Mouse (Mus musculus) neural tube, embryonic 15.5 days (tissue): ENCODE measurements around the gene Sh3bgrl2. TPM values are rescaled to one million over a fixed set of nuclear protein-coding genes. Genes with fewer than 3 reads are reported as not detected.

ENCODE experiments used
- ATAC-seq: fragments of 200-750 bp; cut with Nextera tagmentation; 2 replicates; pipeline ENCODE4 v1.8.0; 2017; ENCODE audit warnings: mild to moderate bottlenecking, moderate TSS enrichment, moderate library complexity; ENCODE audit not compliant: low FRiP score
- H3K27ac ChIP-seq: fragments of 300-500 bp; sonication (generic); replicated peaks from 2 replicates; pipeline ENCODE4 v1.5.1; 2015; ENCODE audit warnings: mild to moderate bottlenecking, inconsistent platforms
- H3K27me3 ChIP-seq: fragments of 300-500 bp; sonication (generic); replicated peaks from 2 replicates; pipeline ENCODE4 v1.6.1; 2015; ENCODE audit warnings: inconsistent platforms
- H3K36me3 ChIP-seq: fragments of 300-500 bp; sonication (generic); 2 replicates; pipeline ENCODE4 v1.6.1; 2015; ENCODE audit warnings: inconsistent platforms
- H3K4me1 ChIP-seq: fragments of 300-500 bp; sonication (generic); 2 replicates; pipeline ENCODE4 v1.6.1; 2015; ENCODE audit warnings: inconsistent platforms
- H3K4me2 ChIP-seq: fragments of 300-500 bp; sonication (generic); 2 replicates; pipeline ENCODE4 v1.6.1; 2015; ENCODE audit warnings: inconsistent platforms, mild to moderate bottlenecking, moderate library complexity
- H3K4me3 ChIP-seq: fragments of 300-500 bp; sonication (generic); replicated peaks from 2 replicates; pipeline ENCODE4 v1.5.1; 2015; ENCODE audit warnings: mild to moderate bottlenecking, inconsistent platforms
- H3K9ac ChIP-seq: fragments of 300-500 bp; sonication (generic); replicated peaks from 2 replicates; pipeline ENCODE4 v1.6.1; 2015; ENCODE audit warnings: mild to moderate bottlenecking, inconsistent platforms
- H3K9me3 ChIP-seq: fragments of 300-500 bp; sonication (generic); replicated peaks from 2 replicates; pipeline ENCODE4 v1.6.1; 2016; ENCODE audit warnings: inconsistent platforms
- WGBS: fragments of 180-500 bp; shearing (Covaris S2); methylation state at CpG from one replicate; pipeline ENCODE4 v1.1.7; 2015; ENCODE audit warnings: mixed read lengths; 5-methylcytosine and 5-hydroxymethylcytosine counted together
- polyA plus RNA-seq: library from polyadenylated mRNA; unstranded; fragments of >200 nt; fragmentation: Nextera tagmentation; extraction: Ambion mirVana; gene quantifications from 2 replicates; pipeline ENCODE4 v1.2.1, GENCODE M21; 2015

Sh3bgrl2 gene
- polyA plus RNA-seq, 1 experiment from 2014 or later, result 8.3 TPM

DNA sequence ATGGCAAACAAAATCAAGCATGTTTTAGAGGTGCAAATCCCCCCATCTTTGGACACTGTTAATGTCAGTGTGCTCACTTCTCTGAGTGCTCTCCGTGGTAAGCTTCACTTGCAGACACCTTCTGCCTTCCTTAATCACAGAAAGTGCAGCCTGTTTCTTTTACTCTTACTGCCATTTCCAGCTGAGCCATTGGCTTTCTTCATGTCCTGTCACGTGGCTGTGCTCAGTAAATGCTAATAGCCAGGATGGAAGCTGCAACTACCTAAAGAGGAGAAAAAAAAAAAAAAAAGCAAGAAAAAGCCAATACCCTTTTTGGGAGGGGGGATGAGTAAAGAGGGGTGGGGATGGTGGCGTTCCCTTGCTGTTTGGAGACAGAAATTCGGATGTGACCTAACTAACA, 95.7 kb downstream of the Sh3bgrl2 start:
- H3K27me3 ChIP-seq, result no peaks in the 10 kb centered on the region
- H3K4me2 ChIP-seq, result peak overlapping the region; percentile 15; the same call in 1 of the 2 replicates
- no peaks in the 10 kb centered on the region for H3K9me3 ChIP-seq
- H3K27ac ChIP-seq, result peak overlapping the region; percentile 37; the same call in 1 of the 2 replicates
- H3K4me1 ChIP-seq, result peaks cover 11% of the 10 kb centered on the region
- 38% methylated on average over 4 of the region's 4 CpGs for WGBS
- H3K36me3 ChIP-seq, result no peaks in the 10 kb centered on the region
- no peak overlapping the region for H3K9ac ChIP-seq
- no peak overlapping the region for H3K4me3 ChIP-seq
- ATAC-seq, result no peak

DNA sequence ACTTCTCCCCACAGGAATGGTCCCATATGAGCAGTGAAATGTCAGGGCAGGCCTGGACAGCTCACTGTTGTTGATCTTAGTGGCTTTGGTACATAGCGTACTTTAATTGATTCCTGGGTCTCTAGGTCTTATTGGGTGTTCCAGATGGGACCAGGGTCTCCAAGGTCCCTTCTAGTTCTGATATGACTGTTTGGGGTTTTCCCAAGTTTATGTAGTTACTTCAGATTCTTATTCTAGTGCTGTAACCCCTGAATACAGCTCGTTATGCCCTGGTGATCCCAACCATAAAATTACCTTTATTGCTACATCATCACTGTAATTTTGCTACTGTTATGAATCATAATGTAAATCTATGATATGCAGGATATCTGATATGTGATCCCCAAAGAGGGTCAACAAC, 98.1 kb downstream of the Sh3bgrl2 start:
- H3K36me3 ChIP-seq, result no peaks in the 10 kb centered on the region
- no peak for ATAC-seq
- H3K4me3 ChIP-seq, result no peak overlapping the region
- no peak overlapping the region for H3K9ac ChIP-seq
- H3K27me3 ChIP-seq, result no peaks in the 10 kb centered on the region
- H3K4me1 ChIP-seq, result peaks cover 12% of the 10 kb centered on the region
- no peak overlapping the region for H3K4me2 ChIP-seq
- 88% methylated on average over 2 of the region's 2 CpGs for WGBS
- no peaks in the 10 kb centered on the region for H3K9me3 ChIP-seq
- no peak overlapping the region for H3K27ac ChIP-seq

DNA sequence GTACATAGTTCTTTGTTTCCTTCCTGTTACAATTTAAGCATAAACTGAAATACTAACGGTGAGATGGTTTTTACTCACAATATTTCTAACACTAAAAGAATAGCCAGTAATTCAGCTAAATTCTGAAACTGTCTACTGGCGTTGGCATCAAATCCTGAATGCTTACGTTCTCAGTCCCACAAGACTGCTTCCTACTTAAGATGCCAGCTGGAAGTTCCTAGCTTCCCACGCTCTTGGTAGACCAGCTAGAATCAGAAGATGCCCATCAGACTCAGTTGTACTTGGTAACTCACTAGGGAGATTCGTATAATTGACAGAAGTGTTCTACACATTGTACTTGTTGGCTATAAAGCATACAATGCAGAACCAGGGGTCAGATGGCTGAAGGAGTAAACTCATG, 98.6 kb downstream of the Sh3bgrl2 start:
- WGBS, result 92% methylated on average over 5 of the region's 5 CpGs
- Histone ChIP-seq H3K4me1 (peaks cover 12% of the 10 kb centered on the region), H3K4me3 (no peak overlapping the region), H3K36me3 (no peaks in the 10 kb centered on the region), H3K9me3 (no peaks in the 10 kb centered on the region), H3K27me3 (no peaks in the 10 kb centered on the region), H3K9ac (no peak overlapping the region), H3K4me2 (no peak overlapping the region), H3K27ac (no peak overlapping the region)
- ATAC-seq, result no peak

DNA sequence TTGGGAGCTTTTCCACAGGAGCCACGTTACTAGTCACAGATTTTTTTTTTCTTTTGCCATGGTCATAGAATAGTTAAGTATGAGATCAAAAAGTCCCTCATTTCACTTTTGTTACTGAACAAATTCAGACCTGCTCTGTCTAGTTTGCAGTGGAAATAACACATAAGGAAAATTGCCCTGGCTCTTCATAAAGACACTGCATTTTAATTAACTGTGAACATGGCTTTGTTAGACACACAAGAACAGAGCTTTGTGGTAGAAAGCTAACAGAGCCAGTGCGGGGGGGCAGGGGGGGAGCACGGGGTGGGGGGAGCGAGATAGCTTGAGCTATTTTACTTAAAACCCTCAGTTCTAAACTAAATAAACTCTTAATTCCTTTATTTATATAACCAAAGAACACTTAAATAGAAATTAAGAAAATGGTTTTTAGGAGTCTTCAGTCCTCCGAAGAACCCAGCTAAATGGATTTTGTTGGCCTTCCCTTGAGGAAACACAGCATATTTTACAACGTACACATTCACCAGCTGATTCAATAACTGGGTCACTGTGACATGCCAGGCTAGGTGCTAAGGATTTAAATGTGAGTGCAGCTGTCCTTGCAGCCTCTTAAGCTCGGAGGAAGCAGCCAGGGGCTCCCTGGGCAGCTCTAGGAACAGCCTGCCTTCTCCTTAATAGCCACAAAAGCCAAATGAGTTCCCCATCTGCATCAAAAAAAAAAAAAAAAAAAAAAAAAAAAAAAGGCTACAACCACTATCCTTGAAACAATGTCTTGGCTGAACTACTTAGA, 100.0 kb downstream of the Sh3bgrl2 start:
- Histone ChIP-seq H3K9ac (no peak overlapping the region), H3K27me3 (no peaks in the 10 kb centered on the region), H3K27ac (peak overlapping the region; percentile 45; the same call in 1 of the 2 replicates), H3K4me3 (no peak overlapping the region), H3K9me3 (no peaks in the 10 kb centered on the region), H3K36me3 (no peaks in the 10 kb centered on the region), H3K4me2 (no peak overlapping the region), H3K4me1 (peaks cover 12% of the 10 kb centered on the region)
- ATAC-seq, result 0 out of 2 replicates have a peak, but pooled peaks have one; percentile 51
- WGBS, result 16% methylated on average over 7 of the region's 7 CpGs

DNA sequence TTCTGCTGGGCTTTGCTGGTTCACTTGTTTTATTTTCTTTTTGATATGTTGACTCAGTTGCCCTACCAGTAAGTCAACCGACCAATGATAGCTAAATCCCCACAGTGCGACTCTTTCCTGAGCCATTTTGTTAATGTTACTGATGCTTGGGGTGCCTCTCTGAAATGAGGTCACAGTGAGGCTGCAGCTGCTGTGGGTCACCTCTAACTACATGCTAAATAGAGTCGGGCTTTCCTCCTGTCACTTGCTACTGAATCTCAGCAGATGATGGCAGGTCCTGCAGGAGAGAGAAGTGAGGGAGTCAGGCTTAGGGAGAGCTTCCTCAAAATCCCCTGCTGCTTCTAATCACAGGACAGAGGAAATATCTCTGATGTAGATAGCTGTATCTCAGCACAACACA, 100.6 kb downstream of the Sh3bgrl2 start:
- 0 out of 2 replicates have a peak overlapping the region, but pooled peaks have one; percentile 45 for H3K27ac ChIP-seq
- no peak for ATAC-seq

DNA sequence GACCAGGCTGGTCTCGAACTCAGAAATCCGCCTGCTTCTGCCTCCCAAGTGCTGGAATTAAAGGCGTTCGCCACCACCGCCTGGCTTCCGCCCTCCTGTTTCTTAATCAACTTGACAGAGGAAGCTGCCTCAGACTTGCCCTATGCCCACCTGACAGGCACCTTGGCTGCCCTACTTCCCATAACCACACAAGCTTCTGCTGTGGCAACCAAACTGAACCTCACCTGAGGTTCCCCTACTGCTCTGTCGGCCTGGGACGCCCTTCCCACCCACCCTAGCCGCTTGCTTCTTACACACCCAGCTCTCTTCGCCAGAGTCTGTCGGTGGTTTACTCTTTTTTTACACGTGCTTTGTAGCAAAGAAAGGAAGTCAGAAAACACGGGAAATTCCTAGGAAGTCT, 103.9 kb downstream of the Sh3bgrl2 start:
- no peak for ATAC-seq
- Histone ChIP-seq H3K36me3 (no peaks in the 10 kb centered on the region), H3K9ac (no peak overlapping the region), H3K27ac (no peak overlapping the region), H3K4me1 (peaks cover 12% of the 10 kb centered on the region), H3K4me2 (no peak overlapping the region), H3K27me3 (no peaks in the 10 kb centered on the region), H3K9me3 (no peaks in the 10 kb centered on the region), H3K4me3 (no peak overlapping the region)
- WGBS, result 91% methylated on average over 13 of the region's 13 CpGs

More for the DNA sequence above, 100.6 kb downstream of the Sh3bgrl2 start:
- Histone ChIP-seq H3K27me3 (no peaks in the 10 kb centered on the region), H3K9me3 (no peaks in the 10 kb centered on the region), H3K4me1 (peaks cover 12% of the 10 kb centered on the region), H3K4me3 (no peak overlapping the region), H3K36me3 (no peaks in the 10 kb centered on the region), H3K9ac (no peak overlapping the region), H3K4me2 (no peak overlapping the region)
- 19% methylated on average over 3 of the region's 3 CpGs for WGBS

DNA sequence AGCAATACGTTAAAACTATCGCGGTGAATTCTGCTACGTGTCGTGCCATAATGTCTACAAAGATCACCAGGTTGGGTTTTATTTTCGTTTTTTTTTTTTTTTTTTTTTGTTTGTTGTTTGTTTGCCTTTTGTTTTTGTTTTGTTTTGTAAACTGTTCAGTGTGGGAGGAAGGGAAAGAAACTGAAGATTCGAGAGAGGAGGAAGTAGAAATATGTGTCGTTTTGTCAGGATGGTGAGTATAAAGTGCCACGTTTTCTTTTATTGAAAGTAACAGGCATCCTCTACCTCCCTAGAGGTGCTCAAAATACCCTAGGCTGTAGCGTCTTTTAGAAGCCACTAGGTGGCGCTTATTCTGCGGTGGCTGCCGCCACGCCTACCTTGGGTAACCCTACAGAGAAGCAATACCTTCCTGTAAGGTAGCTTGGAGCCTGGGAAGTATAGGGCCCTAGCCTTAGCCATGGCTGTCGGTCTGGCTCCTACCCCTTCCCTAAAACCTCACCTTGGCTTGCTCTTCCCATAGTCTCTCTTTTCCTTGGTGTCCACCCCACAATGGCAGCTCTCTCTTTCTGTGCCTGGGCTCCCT, 104.6 kb downstream of the Sh3bgrl2 start:
- Histone ChIP-seq H3K9me3 (no peaks in the 10 kb centered on the region), H3K9ac (no peak overlapping the region), H3K4me1 (peaks cover 17% of the 10 kb centered on the region), H3K27ac (no peak overlapping the region), H3K4me3 (no peak overlapping the region), H3K4me2 (no peak overlapping the region), H3K27me3 (no peaks in the 10 kb centered on the region), H3K36me3 (no peaks in the 10 kb centered on the region)
- ATAC-seq, result no peak
- WGBS, result 27% methylated on average over 15 of the region's 15 CpGs

DNA sequence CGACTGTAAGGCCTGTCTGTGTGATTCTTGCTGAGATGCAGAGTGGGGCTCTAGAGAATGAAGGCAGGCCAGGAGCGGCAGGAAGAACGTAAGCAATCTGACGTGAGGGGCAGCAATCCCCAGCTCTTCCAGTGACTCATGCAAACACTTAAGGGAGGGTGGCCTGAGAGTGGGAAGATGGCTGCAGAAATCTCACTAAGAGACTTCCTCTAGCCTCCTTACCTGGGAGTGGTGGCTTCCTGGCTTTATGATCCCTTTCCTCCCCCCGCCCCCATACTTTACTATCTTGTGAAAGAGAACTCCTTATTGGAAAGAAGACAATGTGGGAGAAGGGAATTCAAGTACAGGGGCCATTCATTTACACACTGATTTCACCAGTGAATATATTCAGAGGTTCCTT, 106.5 kb downstream of the Sh3bgrl2 start:
- no peak overlapping the region for H3K4me2 ChIP-seq
- H3K4me1 ChIP-seq, result peaks cover 7% of the 10 kb centered on the region
- no peak overlapping the region for H3K27ac ChIP-seq
- no peak overlapping the region for H3K4me3 ChIP-seq
- ATAC-seq, result no peak
- H3K27me3 ChIP-seq, result no peaks in the 10 kb centered on the region
- H3K36me3 ChIP-seq, result no peaks in the 10 kb centered on the region
- WGBS, result 66% methylated on average over 5 of the region's 5 CpGs
- no peaks in the 10 kb centered on the region for H3K9me3 ChIP-seq
- H3K9ac ChIP-seq, result no peak overlapping the region

DNA sequence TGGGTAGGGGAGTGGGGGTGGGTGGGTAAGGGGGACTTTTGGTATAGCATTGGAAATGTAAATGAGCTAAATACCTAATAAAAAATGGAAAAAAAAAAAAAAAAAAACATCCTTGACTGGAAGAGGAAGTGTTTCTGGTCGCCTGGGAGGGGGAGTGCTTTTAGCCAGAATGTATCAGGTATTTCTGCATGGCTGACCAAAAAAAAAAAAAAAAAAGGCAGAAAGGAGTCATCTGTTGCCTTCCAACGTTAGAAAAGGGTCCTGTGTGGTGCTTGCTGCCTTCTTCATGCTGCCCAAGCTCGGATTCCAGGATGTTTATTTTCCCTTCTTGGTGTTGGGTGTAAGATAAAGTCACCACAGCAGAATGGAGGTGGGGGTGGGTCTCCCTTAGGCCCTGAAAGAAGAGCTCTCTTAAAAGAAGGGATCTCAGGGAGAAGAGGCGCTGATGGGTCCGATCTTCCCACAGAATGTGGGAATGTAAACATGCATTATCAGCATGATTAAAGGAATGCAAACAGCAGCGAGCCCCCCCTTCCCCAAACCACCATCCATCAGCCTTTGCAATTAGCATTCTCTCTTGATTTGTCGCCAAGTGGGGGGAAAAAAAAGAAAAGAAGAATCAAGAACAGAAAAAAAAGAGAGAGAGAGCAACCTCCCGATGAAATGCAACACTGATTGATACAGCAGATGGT, 109.0 kb downstream of the Sh3bgrl2 start:
- Histone ChIP-seq H3K9me3 (no peaks in the 10 kb centered on the region), H3K4me3 (no peak overlapping the region), H3K4me1 (peaks cover 7% of the 10 kb centered on the region), H3K27me3 (no peaks in the 10 kb centered on the region), H3K9ac (no peak overlapping the region), H3K4me2 (peak overlapping the region; percentile 44), H3K36me3 (no peaks in the 10 kb centered on the region), H3K27ac (peak overlapping the region; percentile 72)
- peak; percentile 51; the same call in 1 of the 2 replicates for ATAC-seq
- 18% methylated on average over 8 of the region's 8 CpGs for WGBS

DNA sequence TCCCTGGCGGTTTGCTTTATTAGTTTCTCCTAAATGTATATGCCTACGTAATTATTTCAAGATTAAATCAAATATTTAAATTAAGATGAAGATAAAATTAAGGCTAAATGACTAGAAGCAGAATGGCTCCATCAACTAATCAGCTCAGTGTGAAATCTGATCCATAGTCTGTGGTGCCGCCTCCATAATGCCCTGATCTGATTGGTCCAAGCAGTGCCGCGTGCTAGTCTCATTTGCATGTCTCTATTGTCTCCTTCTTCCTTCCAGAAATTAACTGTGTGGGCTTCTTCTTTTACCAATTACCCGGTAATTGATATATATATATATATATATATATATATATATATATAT, 109.5 kb downstream of the Sh3bgrl2 start:
- H3K36me3 ChIP-seq, result no peaks in the 10 kb centered on the region
- peaks cover 7% of the 10 kb centered on the region for H3K4me1 ChIP-seq
- H3K9me3 ChIP-seq, result no peaks in the 10 kb centered on the region
- no peaks in the 10 kb centered on the region for H3K27me3 ChIP-seq
- WGBS, result 24% methylated on average over 6 of the region's 6 CpGs
- peak overlapping the region; percentile 44 for H3K4me2 ChIP-seq
- peak overlapping the region; percentile 72 for H3K27ac ChIP-seq
- H3K9ac ChIP-seq, result no peak overlapping the region
- H3K4me3 ChIP-seq, result no peak overlapping the region
- peak; percentile 86 for ATAC-seq

DNA sequence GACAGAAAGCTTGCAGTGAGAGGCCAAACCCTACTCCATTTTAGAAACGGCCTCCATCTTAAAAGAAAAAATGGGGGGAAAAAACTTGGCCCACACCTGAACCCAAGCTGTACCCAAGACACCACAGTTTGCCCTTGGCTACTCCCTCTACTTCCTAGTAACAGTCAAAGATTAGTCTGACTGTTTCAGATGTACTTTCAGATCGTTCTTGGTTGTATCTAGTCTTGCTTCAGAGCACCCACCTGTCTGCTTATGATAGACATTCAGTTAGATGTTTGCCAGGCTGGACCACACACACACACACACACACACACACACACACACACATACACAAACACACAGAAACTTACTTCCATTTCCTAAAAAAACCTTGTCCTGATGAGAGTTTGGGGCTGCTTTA, 111.0 kb downstream of the Sh3bgrl2 start:
- H3K27me3 ChIP-seq, result no peaks in the 10 kb centered on the region
- H3K4me1 ChIP-seq, result peaks cover 13% of the 10 kb centered on the region
- H3K27ac ChIP-seq, result no peak overlapping the region
- no peak overlapping the region for H3K4me3 ChIP-seq
- 97% methylated on average over 2 of the region's 2 CpGs for WGBS
- H3K9me3 ChIP-seq, result no peaks in the 10 kb centered on the region
- no peak overlapping the region for H3K4me2 ChIP-seq
- no peak overlapping the region for H3K9ac ChIP-seq
- no peaks in the 10 kb centered on the region for H3K36me3 ChIP-seq
- ATAC-seq, result no peak

DNA sequence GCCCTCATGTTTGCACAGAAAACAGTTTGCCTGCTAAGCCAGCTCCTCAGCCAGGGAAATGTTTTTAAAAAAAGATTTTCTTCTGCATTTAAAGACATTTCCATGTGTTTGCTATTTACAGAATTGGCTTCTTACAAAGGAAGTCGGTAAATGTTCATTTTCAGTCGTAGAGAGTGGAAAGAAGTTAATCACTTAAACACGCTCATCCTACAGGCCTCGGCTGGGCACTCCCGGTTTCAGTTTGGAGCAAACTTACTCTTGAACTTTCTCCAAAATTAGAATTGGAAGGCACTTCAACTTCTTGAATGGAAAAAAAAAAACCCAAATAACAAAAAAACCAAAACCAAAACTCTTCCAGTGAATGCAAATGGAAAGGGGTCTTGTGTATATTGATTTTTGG, 113.7 kb downstream of the Sh3bgrl2 start:
- Histone ChIP-seq H3K36me3 (no peaks in the 10 kb centered on the region), H3K27ac (no peak overlapping the region), H3K4me2 (no peak overlapping the region), H3K4me3 (no peak overlapping the region), H3K4me1 (peaks cover 17% of the 10 kb centered on the region), H3K9ac (no peak overlapping the region), H3K9me3 (no peaks in the 10 kb centered on the region), H3K27me3 (no peaks in the 10 kb centered on the region)
- WGBS, result 91% methylated on average over 5 of the region's 5 CpGs
- no peak for ATAC-seq
